Mouse (Mus musculus) ES-Bruce4 (cell line): ENCODE data around the gene Slc22a7.

Source experiments
- CTCF ChIP-seq: IDR thresholded peaks from one replicate; pipeline ENCODE4 v1.8.1; 2011; ENCODE audit warnings: low read depth, low read length
- EP300 ChIP-seq: IDR thresholded peaks from 2 replicates; pipeline ENCODE4 v1.6.1; 2011; ENCODE audit warnings: low read depth, low read length; ENCODE audit not compliant: insufficient read depth
- POLR2A ChIP-seq: IDR thresholded peaks from one replicate; pipeline ENCODE4 v1.8.1; 2011; ENCODE audit warnings: low read length; ENCODE audit not compliant: insufficient read depth

DNA sequence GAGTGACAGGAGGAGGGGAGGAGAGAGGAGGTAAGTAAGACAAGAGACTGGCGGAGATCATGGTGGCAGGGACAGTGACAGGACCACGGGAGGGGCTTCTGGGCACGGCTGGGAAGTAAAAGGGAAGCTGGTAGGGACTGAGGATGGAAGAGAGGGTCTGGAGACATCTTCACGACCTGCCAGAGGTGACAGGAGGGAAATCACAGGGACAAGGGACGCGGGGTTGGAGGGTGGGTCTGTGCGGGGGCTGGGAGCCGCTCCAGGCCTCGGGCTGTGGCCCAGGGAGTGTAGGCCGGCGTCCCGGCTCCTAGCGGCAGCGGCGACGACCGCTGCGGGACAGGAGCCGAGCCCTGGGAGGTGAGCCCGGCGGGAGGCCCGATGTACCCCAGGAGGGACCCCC lies 48.7 kb upstream of the Slc22a7 start:
- no peak for TF ChIP-seq CTCF
- no peak for TF ChIP-seq EP300
- TF ChIP-seq POLR2A: no peak
